Mouse (Mus musculus) limb, embryonic 15.5 days (tissue): ENCODE results near the gene Nudt5. TPM values are rescaled to one million over a fixed set of nuclear protein-coding genes. Genes with fewer than 3 reads are reported as not detected.

Source experiments
- ATAC-seq: fragments of 200-750 bp; cut with Nextera tagmentation; 2 replicates; pipeline ENCODE4 v1.8.0; 2017; ENCODE audit warnings: low read depth, moderate TSS enrichment; ENCODE audit not compliant: insufficient number of reproducible peaks, low FRiP score, low TSS enrichment
- H3K27ac ChIP-seq: fragments of 300-500 bp; sonication (generic); 2 replicates; pipeline ENCODE4 v1.5.1; 2015; ENCODE audit warnings: moderate library complexity, mild to moderate bottlenecking, inconsistent platforms
- H3K27me3 ChIP-seq: fragments of 300-500 bp; sonication (generic); 2 replicates; pipeline ENCODE4 v1.6.1; 2015; ENCODE audit warnings: inconsistent platforms
- H3K36me3 ChIP-seq: fragments of 300-500 bp; sonication (generic); 2 replicates; pipeline ENCODE4 v1.6.1; 2015; ENCODE audit warnings: inconsistent platforms
- H3K4me1 ChIP-seq: fragments of 300-500 bp; sonication (generic); 2 replicates; pipeline ENCODE4 v1.6.1; 2015; ENCODE audit warnings: inconsistent platforms
- H3K4me2 ChIP-seq: fragments of 300-500 bp; sonication (generic); 2 replicates; pipeline ENCODE4 v1.6.1; 2015; ENCODE audit warnings: mild to moderate bottlenecking, inconsistent platforms
- H3K4me3 ChIP-seq: fragments of 300-500 bp; sonication (generic); 2 replicates; pipeline ENCODE4 v1.5.1; 2015; ENCODE audit warnings: mild to moderate bottlenecking, inconsistent platforms
- H3K9ac ChIP-seq: fragments of 300-500 bp; sonication (generic); 2 replicates; pipeline ENCODE4 v1.6.1; 2015; ENCODE audit warnings: inconsistent platforms
- H3K9me3 ChIP-seq: fragments of 300-500 bp; sonication (generic); 2 replicates; pipeline ENCODE4 v1.6.1; 2016; ENCODE audit warnings: inconsistent platforms
- WGBS: fragments of 180-500 bp; shearing (Covaris S2); methylation state at CpG from one replicate; pipeline ENCODE4 v1.1.7; 2015; 5-methylcytosine and 5-hydroxymethylcytosine counted together
- polyA plus RNA-seq: library from polyadenylated mRNA; unstranded; fragments of >200 nt; fragmentation: Nextera tagmentation; extraction: Ambion mirVana; gene quantifications from 2 replicates; pipeline ENCODE4 v1.2.1, GENCODE M21; 2015

Gene Nudt5
- polyA plus RNA-seq, 1 experiment from 2014 or later: 66.3 TPM

DNA sequence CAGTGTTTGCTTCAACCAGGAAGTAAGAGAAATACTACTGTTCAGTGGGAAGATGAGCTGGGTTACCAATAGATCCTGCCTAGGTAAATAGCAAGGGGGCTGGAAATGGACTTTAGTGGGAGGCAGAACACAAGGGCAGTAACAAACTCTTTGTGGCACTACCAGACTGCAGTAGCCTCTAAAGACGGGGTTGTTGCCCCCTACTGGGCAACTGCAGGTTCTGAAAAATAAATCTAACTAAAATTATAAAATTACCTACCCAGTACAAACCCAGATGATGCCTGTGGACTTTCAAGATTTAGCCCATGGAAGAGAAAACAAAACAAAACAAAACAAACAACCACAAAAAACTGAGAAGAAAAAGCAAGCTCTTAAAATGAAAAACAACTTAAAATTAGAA lies 20.6 kb upstream of the Nudt5 start:
- Histone ChIP-seq H3K27ac (no peak overlapping the region), H3K27me3 (no peaks in the 10 kb centered on the region), H3K9me3 (no peaks in the 10 kb centered on the region), H3K4me2 (no peak overlapping the region), H3K4me3 (no peak overlapping the region), H3K36me3 (peaks cover 48% of the 10 kb centered on the region), H3K4me1 (no peaks in the 10 kb centered on the region), H3K9ac (no peak overlapping the region)
- no peak for ATAC-seq
- 17% methylated on average over 1 of the region's 1 CpGs for WGBS

DNA sequence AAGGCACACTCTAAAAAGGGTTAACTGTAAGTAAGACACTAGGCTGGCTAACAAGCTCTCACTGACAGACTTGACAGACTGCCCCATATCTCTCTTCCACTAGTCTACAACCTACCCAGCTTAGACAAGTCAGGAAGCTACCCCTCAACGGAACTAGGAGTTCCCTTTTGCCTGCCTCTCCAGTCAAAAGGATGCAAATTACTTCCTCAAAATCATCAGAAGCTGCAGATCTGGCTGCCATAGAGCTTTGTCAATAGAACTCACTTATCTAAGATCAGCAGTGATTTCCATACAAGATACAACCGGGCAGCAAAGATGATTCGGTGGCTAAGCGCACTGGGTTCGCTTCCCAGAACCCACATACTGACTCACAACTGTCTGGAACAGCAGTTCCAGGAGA lies 20.1 kb upstream of the Nudt5 start:
- H3K4me3 ChIP-seq: no peak overlapping the region
- no peak overlapping the region for H3K9ac ChIP-seq
- no peaks in the 10 kb centered on the region for H3K4me1 ChIP-seq
- WGBS: 85% methylated on average over 5 of the region's 5 CpGs
- H3K27ac ChIP-seq: no peak overlapping the region
- peaks cover 44% of the 10 kb centered on the region for H3K36me3 ChIP-seq
- no peaks in the 10 kb centered on the region for H3K27me3 ChIP-seq
- no peak for ATAC-seq
- no peak overlapping the region for H3K4me2 ChIP-seq
- no peaks in the 10 kb centered on the region for H3K9me3 ChIP-seq

DNA sequence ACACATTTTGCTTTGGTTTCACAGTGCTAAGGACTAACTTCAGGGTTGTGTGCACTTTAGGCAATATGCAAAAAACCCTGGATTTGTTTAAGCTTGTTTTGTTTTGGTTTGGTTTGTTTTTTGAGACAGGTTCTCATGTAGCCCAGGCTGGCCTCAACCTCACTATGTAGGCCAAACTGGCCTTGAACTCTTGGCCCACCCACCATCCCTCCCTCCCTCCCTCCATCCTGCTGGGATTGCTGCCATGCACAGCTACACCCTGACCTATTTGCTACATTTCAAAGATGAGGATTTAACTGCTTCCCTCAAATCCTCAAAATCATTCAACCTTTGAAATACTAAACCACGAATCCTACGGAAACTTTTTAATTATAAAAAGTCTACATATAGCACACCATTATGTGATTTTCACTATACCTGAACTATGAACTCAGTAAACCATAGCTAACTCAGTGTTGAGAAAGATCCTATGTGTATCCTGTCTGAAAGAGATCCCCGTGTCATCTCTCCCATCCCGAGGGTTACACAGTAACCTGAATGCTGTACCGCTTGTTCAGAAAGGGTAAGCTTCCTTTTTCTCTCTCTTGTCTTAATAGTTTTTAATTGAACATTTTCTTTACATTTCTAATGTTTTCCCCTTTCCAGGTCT lies 19.4 kb upstream of the Nudt5 start:
- no peaks in the 10 kb centered on the region for H3K4me1 ChIP-seq
- peaks cover 42% of the 10 kb centered on the region for H3K36me3 ChIP-seq
- ATAC-seq: no peak
- no peaks in the 10 kb centered on the region for H3K27me3 ChIP-seq
- no peak overlapping the region for H3K27ac ChIP-seq
- no peak overlapping the region for H3K4me2 ChIP-seq
- no peaks in the 10 kb centered on the region for H3K9me3 ChIP-seq
- H3K9ac ChIP-seq: no peak overlapping the region
- H3K4me3 ChIP-seq: no peak overlapping the region
- WGBS: 93% methylated on average over 5 of the region's 5 CpGs

DNA sequence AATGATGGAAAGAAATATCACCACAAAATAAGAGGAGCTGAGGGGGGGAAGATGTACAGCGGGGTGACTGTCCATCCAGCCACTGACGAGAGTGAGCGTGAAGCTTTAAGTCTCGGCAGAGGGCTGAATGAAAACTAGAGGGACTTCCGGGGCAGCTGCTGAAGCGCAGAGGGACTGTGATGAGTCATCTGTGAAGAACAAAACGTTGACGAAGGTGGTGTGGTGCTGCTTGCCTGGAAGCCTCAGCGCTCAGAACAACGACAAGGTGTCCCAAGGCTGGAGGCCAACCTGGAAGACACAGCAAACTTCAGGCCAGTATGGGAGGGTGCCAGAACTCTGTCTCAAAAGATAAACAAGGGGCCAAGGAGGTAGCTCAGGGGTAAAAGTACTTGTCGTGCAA lies 4.0 kb upstream of the Nudt5 start:
- H3K4me3 ChIP-seq: no peak overlapping the region
- peaks cover 52% of the 10 kb centered on the region for H3K36me3 ChIP-seq
- peaks cover 3% of the 10 kb centered on the region; the same call in 1 of the 2 replicates for H3K4me1 ChIP-seq
- no peaks in the 10 kb centered on the region for H3K27me3 ChIP-seq
- H3K4me2 ChIP-seq: no peak overlapping the region
- no peak overlapping the region for H3K9ac ChIP-seq
- WGBS: 95% methylated on average over 11 of the region's 11 CpGs
- no peak for ATAC-seq
- no peak overlapping the region for H3K27ac ChIP-seq
- no peaks in the 10 kb centered on the region for H3K9me3 ChIP-seq

DNA sequence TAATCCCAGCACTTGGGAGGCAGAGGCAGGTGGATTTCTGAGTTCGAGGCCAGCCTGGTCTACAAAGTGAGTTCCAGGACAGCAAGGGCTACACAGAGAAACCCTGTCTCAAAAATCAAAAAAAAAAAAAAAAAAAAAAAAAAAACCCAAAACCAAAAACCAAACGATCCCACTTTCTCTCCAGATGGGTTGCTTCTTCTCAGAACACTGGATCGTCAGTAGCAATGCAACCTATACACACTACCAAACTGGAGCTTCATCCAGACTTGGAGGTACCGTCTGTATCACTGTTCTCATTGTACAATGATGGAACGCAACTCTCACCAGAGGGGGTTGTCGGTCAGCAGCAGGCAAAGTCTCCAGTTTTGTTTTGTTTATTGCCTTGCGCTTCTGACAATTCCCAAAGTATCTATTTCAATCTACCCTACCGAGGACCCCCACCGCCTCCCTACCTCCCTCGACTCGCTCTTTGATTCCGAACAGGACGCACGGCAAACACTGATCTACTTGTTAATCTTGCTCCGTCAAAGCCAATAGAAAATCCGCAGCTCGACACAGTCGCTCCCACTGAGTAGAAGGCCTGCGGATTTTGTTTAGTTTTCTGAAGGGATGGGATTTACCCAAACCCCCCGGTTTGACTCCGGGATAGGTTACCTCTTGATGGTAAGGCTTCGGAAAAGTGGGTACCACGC lies 492 bp upstream of the Nudt5 start:
- H3K27me3 ChIP-seq: no peaks in the 10 kb centered on the region
- H3K4me1 ChIP-seq: peaks cover 7% of the 10 kb centered on the region; the same call in 1 of the 2 replicates
- ATAC-seq: 0 out of 2 replicates have a peak, but pooled peaks have one; percentile 9
- H3K4me2 ChIP-seq: peak overlapping the region; percentile 41
- 4% methylated on average over 23 of the region's 23 CpGs for WGBS
- peaks cover 36% of the 10 kb centered on the region for H3K36me3 ChIP-seq
- H3K27ac ChIP-seq: peak overlapping the region; percentile 94
- peak overlapping the region; percentile 75 for H3K4me3 ChIP-seq
- no peaks in the 10 kb centered on the region for H3K9me3 ChIP-seq
- peak overlapping the region; percentile 73 for H3K9ac ChIP-seq

DNA sequence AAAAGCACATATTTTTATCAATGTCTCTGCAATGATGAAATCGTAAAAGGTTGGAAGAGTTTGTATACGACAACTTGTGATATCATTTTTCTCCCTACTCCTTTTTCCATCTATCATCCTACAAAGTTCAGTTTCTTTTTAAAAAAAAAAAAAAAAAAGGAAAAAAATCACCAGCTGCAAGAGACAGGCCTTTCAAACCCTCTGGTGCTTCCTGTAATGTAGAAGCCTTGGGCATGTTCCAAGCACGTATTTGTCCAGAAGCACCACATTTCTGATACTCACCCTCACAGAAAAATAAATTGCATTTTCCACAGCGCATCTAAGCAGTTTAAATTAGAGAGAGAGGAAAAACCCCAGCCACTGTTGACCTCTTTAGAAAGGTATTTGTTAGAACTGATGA lies 1.0 kb downstream of the Nudt5 start:
- H3K4me1 ChIP-seq: peaks cover 7% of the 10 kb centered on the region; the same call in 1 of the 2 replicates
- H3K36me3 ChIP-seq: peaks cover 28% of the 10 kb centered on the region
- no peak overlapping the region; the same call in 1 of the 2 replicates for H3K27ac ChIP-seq
- peak overlapping the region; percentile 75 for H3K4me3 ChIP-seq
- no peak for ATAC-seq
- H3K27me3 ChIP-seq: no peaks in the 10 kb centered on the region
- H3K9me3 ChIP-seq: no peaks in the 10 kb centered on the region
- H3K4me2 ChIP-seq: peak overlapping the region; percentile 49
- peak overlapping the region; percentile 73 for H3K9ac ChIP-seq
- WGBS: 19% methylated on average over 4 of the region's 4 CpGs

DNA sequence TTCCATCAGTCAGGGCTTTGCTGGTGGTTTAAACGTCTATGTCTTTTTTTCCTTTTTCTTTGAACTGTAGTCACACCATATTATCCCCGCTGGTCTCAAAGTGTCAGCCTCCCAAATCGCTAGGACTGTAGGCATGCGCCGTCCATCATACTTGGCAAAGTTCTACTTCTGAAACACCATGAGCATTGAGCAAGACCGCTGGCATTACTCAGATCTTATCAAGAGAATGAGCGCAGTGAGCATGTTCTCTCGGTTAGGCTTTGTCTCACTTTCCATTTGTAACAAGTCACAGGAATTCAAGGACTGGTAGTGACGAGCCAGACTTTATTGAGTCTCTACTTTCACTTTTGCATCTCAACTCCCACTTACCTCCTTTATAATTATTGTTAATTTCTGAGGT lies 6.3 kb downstream of the Nudt5 start:
- Histone ChIP-seq H3K27ac (no peak overlapping the region), H3K36me3 (peaks cover 28% of the 10 kb centered on the region), H3K27me3 (no peaks in the 10 kb centered on the region), H3K9ac (no peak overlapping the region), H3K9me3 (no peaks in the 10 kb centered on the region), H3K4me1 (peaks cover 2% of the 10 kb centered on the region; the same call in 1 of the 2 replicates), H3K4me3 (no peak overlapping the region), H3K4me2 (no peak overlapping the region)
- ATAC-seq: no peak
- WGBS: 85% methylated on average over 9 of the region's 9 CpGs

DNA sequence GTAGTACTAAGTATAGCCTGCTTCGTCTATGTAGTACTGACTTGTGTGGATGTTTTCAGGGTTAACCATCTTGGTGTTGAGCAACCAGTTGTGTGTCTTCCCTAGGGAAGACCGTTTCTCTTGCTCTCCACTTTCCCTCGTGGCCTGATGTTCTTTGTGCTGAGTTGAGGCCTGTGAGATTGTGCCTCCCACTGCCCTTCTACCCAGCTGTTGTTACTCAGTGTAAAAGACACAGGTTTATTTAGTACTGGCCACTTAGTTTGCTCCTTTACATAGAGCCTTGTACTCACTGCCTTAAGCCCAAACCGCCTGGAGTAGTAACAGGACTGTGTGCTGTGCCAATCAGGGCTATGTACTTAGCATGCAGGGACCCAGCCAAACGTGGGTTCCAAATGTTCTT lies 7.0 kb downstream of the Nudt5 start:
- Histone ChIP-seq H3K4me3 (no peak overlapping the region), H3K27me3 (no peaks in the 10 kb centered on the region), H3K36me3 (peaks cover 30% of the 10 kb centered on the region), H3K9me3 (no peaks in the 10 kb centered on the region), H3K4me2 (no peak overlapping the region), H3K27ac (no peak overlapping the region), H3K4me1 (no peaks in the 10 kb centered on the region), H3K9ac (no peak overlapping the region)
- ATAC-seq: no peak
- 81% methylated on average over 5 of the region's 5 CpGs for WGBS

DNA sequence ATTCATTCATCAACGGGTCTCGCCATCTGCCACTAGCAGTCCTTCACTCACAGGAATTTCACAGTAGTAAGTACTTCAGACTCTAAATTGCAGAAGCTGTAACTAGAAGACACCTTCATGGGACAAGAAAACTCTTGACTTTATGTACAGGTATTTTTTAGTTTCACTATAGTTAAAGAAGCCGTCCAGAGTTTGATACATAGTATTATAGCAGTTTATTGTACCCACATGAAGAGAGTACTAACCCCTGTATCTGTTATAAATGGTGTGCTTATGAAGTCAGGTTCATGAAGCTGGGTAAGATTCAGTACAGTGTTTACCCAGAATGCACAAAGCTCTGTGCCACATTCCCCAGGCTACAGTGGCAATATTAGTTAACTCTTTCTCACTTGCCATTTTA lies 18.0 kb downstream of the Nudt5 start, which contains the start of gene Gm13199:
TSS of gene Gm13199 (minus strand) at position 101 of the 400 bp plus-strand sequence.
- no peak within 1 kb of the TSS for H3K4me3 ChIP-seq
- ATAC-seq: no peak
- H3K4me2 ChIP-seq: no peak within 1 kb of the TSS
- no peaks in the 10 kb centered on the region for H3K4me1 ChIP-seq
- H3K36me3 ChIP-seq: peaks cover 66% of the 10 kb centered on the region
- H3K27me3 ChIP-seq: no peaks in the 10 kb centered on the region
- no peaks in the 10 kb centered on the region for H3K9me3 ChIP-seq
- no peak within 1 kb of the TSS for H3K9ac ChIP-seq
- WGBS: 91% methylated on average over 3 of the region's 3 CpGs
- no peak within 1 kb of the TSS for H3K27ac ChIP-seq

DNA sequence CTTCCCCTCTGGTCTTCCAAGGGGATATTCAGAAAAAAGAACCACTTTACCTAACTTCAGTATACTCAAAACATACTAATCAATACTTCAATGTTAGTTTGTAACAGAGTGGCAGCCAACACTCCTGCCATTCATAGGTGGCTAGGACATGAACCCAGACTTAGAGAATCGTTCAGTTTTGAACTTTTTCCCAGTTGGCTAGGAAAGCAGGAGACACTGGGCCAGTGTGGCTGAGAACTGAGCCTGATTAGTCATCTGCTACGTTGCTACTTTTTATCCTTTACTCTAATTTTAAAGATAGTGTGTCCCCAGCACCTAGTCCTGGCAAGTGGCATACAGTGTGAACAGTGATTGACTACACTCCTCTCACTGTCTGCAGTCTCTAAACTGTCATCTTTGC lies 22.9 kb downstream of the Nudt5 start:
- Histone ChIP-seq H3K9ac (no peak overlapping the region), H3K4me2 (no peak overlapping the region), H3K27me3 (no peaks in the 10 kb centered on the region), H3K9me3 (no peaks in the 10 kb centered on the region), H3K4me1 (no peaks in the 10 kb centered on the region), H3K36me3 (peaks cover 66% of the 10 kb centered on the region), H3K27ac (no peak overlapping the region), H3K4me3 (no peak overlapping the region)
- 84% methylated on average over 2 of the region's 2 CpGs for WGBS
- ATAC-seq: no peak

DNA sequence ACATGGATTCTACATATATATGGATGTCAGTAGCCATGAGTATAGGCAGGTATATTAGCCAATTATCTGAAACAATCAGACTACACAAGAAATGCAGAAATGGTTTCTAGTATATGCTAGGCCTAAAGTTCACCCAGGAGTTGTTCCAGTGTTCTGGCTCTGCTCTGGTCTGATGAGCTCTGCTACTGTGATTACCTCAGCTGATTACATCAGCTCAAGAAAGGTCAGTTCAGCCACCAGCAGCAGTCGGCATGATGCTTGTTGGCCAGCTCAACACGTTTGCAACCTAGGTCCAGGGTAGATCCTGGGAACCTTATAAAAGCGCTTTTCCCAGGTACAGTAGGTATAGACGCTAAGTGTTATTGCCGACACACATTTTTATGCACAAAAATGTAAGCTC lies 24.9 kb downstream of the Nudt5 start:
- no peak for ATAC-seq
- Histone ChIP-seq H3K27me3 (no peaks in the 10 kb centered on the region), H3K4me3 (no peak overlapping the region), H3K9me3 (no peaks in the 10 kb centered on the region), H3K4me1 (no peaks in the 10 kb centered on the region), H3K9ac (no peak overlapping the region), H3K27ac (no peak overlapping the region), H3K4me2 (no peak overlapping the region), H3K36me3 (peaks cover 66% of the 10 kb centered on the region)
- 92% methylated on average over 5 of the region's 5 CpGs for WGBS

DNA sequence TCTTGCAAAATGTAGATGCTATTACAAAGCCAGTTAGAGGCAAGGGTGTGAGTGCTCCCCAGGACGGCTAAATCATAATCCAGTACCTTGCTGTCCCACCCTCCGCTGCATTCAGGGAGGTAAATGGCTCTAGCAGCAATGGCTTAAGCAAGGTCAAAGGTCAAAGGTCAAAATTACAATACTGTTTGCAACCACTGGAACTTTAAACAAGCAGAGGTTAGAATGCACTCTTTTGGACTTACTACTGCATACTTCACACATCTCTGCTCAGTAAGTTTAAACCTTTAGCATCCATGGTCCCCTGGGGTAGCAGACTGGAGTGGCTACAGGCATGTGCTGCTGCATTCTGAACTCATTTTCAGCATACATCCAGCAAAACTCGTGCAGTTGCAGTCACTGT lies 32.6 kb downstream of the Nudt5 start:
- Histone ChIP-seq H3K27ac (no peak overlapping the region), H3K4me1 (no peaks in the 10 kb centered on the region), H3K27me3 (no peaks in the 10 kb centered on the region), H3K36me3 (peaks cover 80% of the 10 kb centered on the region), H3K4me2 (no peak overlapping the region), H3K4me3 (no peak overlapping the region), H3K9ac (no peak overlapping the region), H3K9me3 (no peaks in the 10 kb centered on the region)
- 76% methylated on average over 3 of the region's 3 CpGs for WGBS
- ATAC-seq: no peak
